Mouse (Mus musculus): ENCODE measurements at regions not wholly inside any gene's neighbourhood (a gene's known extent, or its start where the extent isn't known, plus 50 kb on each side); places are given as distances from the start of the nearest gene placed in this dataset.

DNA sequence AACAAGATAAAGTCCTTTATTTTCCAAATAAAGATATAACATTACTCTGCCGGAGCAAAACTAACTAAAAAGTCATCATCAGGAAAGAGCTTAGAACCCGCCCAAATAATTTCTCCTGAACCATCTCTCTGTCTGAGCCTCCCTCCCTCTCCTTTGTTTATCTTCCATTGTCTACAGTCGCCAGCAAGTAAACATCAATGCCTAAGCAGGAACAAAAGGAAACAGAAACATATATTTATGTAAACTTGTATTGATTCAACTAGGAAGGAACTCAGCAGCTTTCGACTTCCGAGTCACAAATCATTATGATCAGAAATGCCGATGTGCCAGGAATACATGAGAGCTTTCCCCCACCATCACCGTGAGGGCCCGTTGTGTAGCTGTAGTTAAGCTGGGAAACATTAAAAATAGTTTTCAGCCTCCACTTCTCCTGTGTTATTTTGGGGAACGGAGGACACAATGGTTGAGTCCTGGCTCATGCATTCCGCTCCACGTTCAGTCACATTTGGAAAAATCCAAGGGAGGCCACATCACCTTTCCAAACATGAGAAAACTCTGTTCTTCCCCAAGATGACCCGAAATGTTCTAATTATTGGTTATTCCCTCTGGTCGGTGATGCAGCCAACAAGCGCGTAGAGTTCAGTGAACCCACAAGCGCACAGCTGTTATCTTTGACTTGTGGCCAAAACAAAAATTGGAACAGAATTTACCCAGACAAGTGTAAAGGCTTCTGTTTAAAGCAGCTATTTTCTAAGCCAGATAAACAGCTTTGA lies 651.8 kb downstream of the Diaph3 start:
- ATAC-seq (ENCODE audit: low FRiP score, low read depth) = no peak
- Histone ChIP-seq H3K9me3 (ENCODE audit: control insufficient read depth, low read length) (no peaks in the 10 kb centered on the region), H3K27me3 (ENCODE audit: control insufficient read depth, insufficient read depth, low read length) (no peaks in the 10 kb centered on the region), H3K4me3 (replicated peaks; ENCODE audit: low read length) (no peak overlapping the region), H3K27ac (replicated peaks; ENCODE audit: low read depth, low read length) (no peak overlapping the region), H3K36me3 (ENCODE audit: control insufficient read depth, insufficient read depth, low read length) (no peaks in the 10 kb centered on the region), H3K4me1 (ENCODE audit: control insufficient read depth, insufficient read depth, low read length) (0 out of 2 replicates have a peak, but pooled peaks cover 2% of the 10 kb centered on the region), H3K4me2 (replicated peaks; ENCODE audit: low read depth, low read length, severe bottlenecking) (no peak overlapping the region), H3K9ac (ENCODE audit: low read depth, low read length, severe bottlenecking) (no peak overlapping the region)
- peak; percentile 52 for DNase-seq (ENCODE audit: low spot score)
- no peak for TF ChIP-seq POLR2A (IDR thresholded peaks at IDR 0.05; ENCODE audit: borderline replicate concordance, extremely low read depth, insufficient read depth, insufficient read length)
- 81% methylated on average over 16 of the region's 16 CpGs for WGBS

DNA sequence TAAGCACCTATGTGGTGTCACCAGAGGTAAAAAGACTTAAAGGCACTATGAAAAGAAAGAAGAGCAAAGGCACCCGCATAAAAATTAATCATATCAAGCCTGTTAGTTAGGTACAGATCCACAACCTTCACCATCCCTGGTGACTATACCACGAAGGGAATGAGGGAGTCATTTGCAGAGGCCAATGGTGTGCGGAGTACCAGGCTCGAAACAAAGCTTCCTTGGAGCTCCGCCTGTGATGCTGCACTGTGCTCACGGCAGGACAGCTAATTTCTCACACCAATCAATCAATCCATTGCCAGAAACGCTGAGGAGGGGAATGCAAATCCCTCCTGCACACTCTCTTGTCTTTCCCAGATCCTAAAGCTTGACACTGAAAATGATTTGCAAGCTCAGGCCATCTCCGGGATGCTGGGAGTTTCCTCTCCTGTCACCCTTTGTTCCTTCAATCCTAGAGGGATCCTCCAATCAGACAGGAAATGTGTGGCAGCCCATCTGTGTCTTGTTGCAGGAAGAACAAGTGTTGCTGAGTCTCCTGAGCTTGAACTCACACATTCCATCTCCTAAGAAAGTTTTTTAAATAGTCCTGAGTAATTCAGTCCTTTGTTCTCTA lies 653.6 kb downstream of the Diaph3 start:
- Histone ChIP-seq H3K4me2 (replicated peaks; ENCODE audit: low read depth, low read length, severe bottlenecking) (no peak overlapping the region), H3K27me3 (ENCODE audit: control insufficient read depth, insufficient read depth, low read length) (no peaks in the 10 kb centered on the region), H3K36me3 (ENCODE audit: control insufficient read depth, insufficient read depth, low read length) (no peaks in the 10 kb centered on the region), H3K27ac (replicated peaks; ENCODE audit: low read depth, low read length) (no peak overlapping the region), H3K4me1 (ENCODE audit: control insufficient read depth, insufficient read depth, low read length) (0 out of 2 replicates have a peak, but pooled peaks cover 2% of the 10 kb centered on the region), H3K9ac (ENCODE audit: low read depth, low read length, severe bottlenecking) (no peak overlapping the region), H3K9me3 (ENCODE audit: control insufficient read depth, low read length) (no peaks in the 10 kb centered on the region), H3K4me3 (replicated peaks; ENCODE audit: low read length) (no peak overlapping the region)
- ATAC-seq (ENCODE audit: low FRiP score, low read depth) (no peak), DNase-seq (ENCODE audit: low spot score) (no peak)
- WGBS = 57% methylated on average over 8 of the region's 8 CpGs
- no peak for TF ChIP-seq POLR2A (IDR thresholded peaks at IDR 0.05; ENCODE audit: borderline replicate concordance, extremely low read depth, insufficient read depth, insufficient read length)

DNA sequence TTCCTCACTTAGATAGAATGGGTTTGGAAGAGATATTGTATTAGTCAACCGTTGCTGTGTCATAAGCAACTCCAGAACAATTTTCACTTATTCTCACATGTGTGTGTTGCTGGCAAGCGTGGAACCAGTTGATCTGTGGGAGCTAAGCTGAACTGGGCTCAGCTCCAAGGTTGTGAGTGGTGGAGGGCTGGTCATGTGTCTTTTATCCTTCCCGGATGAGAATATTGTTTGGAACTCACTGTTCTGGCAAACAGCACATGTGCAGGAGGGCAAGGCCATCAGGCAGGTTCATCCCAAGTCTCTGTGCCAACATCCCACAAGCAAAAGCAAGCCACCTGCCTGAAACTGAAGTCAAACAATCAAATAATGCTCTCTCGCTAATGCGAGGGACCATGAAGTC lies 656.8 kb downstream of the Diaph3 start:
- no peak overlapping the region for H3K9ac ChIP-seq (ENCODE audit: low read depth, low read length, severe bottlenecking)
- DNase-seq (ENCODE audit: low spot score) (no peak), ATAC-seq (ENCODE audit: low FRiP score, low read depth) (no peak)
- H3K4me2 ChIP-seq (replicated peaks; ENCODE audit: low read depth, low read length, severe bottlenecking) = no peak overlapping the region
- WGBS = 74% methylated on average over 5 of the region's 5 CpGs
- H3K4me1 ChIP-seq (ENCODE audit: control insufficient read depth, insufficient read depth, low read length) = 0 out of 2 replicates have a peak, but pooled peaks cover under 1% of the 10 kb centered on the region
- no peaks in the 10 kb centered on the region for H3K9me3 ChIP-seq (ENCODE audit: control insufficient read depth, low read length)
- no peaks in the 10 kb centered on the region for H3K36me3 ChIP-seq (ENCODE audit: control insufficient read depth, insufficient read depth, low read length)
- H3K27me3 ChIP-seq (ENCODE audit: control insufficient read depth, insufficient read depth, low read length) = no peaks in the 10 kb centered on the region
- TF ChIP-seq POLR2A (IDR thresholded peaks at IDR 0.05; ENCODE audit: borderline replicate concordance, extremely low read depth, insufficient read depth, insufficient read length) = no peak
- no peak overlapping the region for H3K27ac ChIP-seq (replicated peaks; ENCODE audit: low read depth, low read length)
- H3K4me3 ChIP-seq (replicated peaks; ENCODE audit: low read length) = no peak overlapping the region

DNA sequence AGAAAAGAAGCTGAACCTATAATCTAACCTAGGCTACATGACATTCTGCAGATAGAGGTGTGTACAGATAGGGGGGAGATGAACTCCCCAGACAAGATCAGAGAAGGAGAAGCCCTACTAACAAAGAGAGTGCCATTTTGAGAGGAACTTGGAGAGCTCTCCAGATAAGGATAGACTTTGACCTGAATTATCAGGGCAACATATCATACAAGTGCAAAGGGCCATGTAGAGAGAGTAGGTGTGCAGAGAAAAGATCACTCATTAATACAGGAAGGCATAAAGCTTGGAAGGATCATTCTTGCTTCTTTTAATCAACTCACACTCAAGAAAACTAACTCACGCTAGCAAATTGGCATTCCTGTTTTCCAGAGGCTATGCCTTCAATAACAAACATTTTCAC lies 667.4 kb downstream of the Diaph3 start:
- H3K36me3 ChIP-seq (ENCODE audit: control insufficient read depth, insufficient read depth, low read length) = no peaks in the 10 kb centered on the region
- WGBS = 95% methylated on average over 1 of the region's 1 CpGs
- no peaks in the 10 kb centered on the region for H3K4me1 ChIP-seq (ENCODE audit: control insufficient read depth, insufficient read depth, low read length)
- no peak overlapping the region for H3K4me2 ChIP-seq (replicated peaks; ENCODE audit: low read depth, low read length, severe bottlenecking)
- ATAC-seq (ENCODE audit: low FRiP score, low read depth) = no peak
- H3K27me3 ChIP-seq (ENCODE audit: control insufficient read depth, insufficient read depth, low read length) = no peaks in the 10 kb centered on the region
- no peak overlapping the region for H3K27ac ChIP-seq (replicated peaks; ENCODE audit: low read depth, low read length)
- H3K9me3 ChIP-seq (ENCODE audit: control insufficient read depth, low read length) = no peaks in the 10 kb centered on the region
- no peak overlapping the region for H3K4me3 ChIP-seq (replicated peaks; ENCODE audit: low read length)
- no peak overlapping the region for H3K9ac ChIP-seq (ENCODE audit: low read depth, low read length, severe bottlenecking)
- no peak for TF ChIP-seq POLR2A (IDR thresholded peaks at IDR 0.05; ENCODE audit: borderline replicate concordance, extremely low read depth, insufficient read depth, insufficient read length)
- DNase-seq (ENCODE audit: low spot score) = no peak

DNA sequence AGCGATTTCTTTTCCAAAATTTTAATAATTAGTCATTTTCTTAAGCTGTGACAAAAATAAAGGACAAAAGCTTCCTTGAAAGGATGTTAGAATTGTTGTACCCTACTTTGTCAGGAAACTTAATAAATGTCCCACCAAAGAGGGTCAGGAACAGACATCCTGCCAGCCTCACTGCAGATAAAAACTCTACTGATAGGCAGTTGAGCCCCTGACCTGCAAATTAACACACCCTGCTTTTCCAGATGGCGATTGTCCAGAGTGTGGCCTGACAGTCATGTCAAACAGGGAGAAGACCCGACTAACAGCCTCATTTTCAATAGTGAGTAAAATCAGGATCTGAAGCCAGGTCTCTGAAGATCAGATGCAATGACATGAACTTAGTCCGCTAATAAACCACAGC lies 670.6 kb downstream of the Diaph3 start:
- no peaks in the 10 kb centered on the region for H3K36me3 ChIP-seq (ENCODE audit: control insufficient read depth, insufficient read depth, low read length)
- no peak for ATAC-seq (ENCODE audit: low FRiP score, low read depth)
- H3K9ac ChIP-seq (ENCODE audit: low read depth, low read length, severe bottlenecking) = no peak overlapping the region
- H3K4me2 ChIP-seq (replicated peaks; ENCODE audit: low read depth, low read length, severe bottlenecking) = no peak overlapping the region
- H3K4me1 ChIP-seq (ENCODE audit: control insufficient read depth, insufficient read depth, low read length) = no peaks in the 10 kb centered on the region
- no peak for TF ChIP-seq POLR2A (IDR thresholded peaks at IDR 0.05; ENCODE audit: borderline replicate concordance, extremely low read depth, insufficient read depth, insufficient read length)
- H3K9me3 ChIP-seq (ENCODE audit: control insufficient read depth, low read length) = no peaks in the 10 kb centered on the region
- H3K4me3 ChIP-seq (replicated peaks; ENCODE audit: low read length) = no peak overlapping the region
- no peak for DNase-seq (ENCODE audit: low spot score)
- H3K27ac ChIP-seq (replicated peaks; ENCODE audit: low read depth, low read length) = no peak overlapping the region
- no peaks in the 10 kb centered on the region for H3K27me3 ChIP-seq (ENCODE audit: control insufficient read depth, insufficient read depth, low read length)
- 56% methylated on average over 4 of the region's 4 CpGs for WGBS

Measured in limb, embryonic 14.5 days (tissue).